Mouse (Mus musculus) liver, postnatal 0 days (tissue): ENCODE results near the gene Csf2.

Source experiments
- CTCF ChIP-seq: sonication (generic); IDR thresholded peaks from 2 replicates; pipeline ENCODE4 v1.5.1; 2016; ENCODE audit warnings: antibody characterized with exemption, low read depth
- EP300 ChIP-seq: IDR thresholded peaks from 2 replicates; pipeline ENCODE4 v1.6.1; 2016; ENCODE audit warnings: antibody characterized with exemption, low read depth, mild to moderate bottlenecking

GRCm38 (mm10) chr11:54236939-54237338 is 12.5 kb downstream of the Csf2 start:
- TF ChIP-seq EP300 (no peak), CTCF (no peak)
